ENCODE assay signal across 29 mouse cellular contexts in the genomic region with DNA sequence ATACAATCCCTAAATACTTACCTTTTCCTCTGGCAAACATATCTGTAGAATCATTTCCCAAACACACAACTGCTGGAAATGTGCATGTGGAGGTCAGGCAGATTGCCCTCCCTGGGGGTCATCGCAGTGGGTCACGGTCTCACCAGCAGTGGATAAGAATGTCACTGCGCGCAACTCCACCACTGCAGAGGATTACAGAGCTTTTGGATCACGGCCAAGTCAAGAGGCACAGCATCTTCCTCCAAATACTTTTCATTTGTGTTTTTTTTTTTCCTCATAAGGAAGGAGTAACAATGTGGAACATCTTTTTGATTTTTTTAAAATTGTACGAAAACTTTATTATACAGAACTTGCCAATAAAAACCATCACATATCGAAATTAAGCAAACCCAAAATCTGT.
"Had no signal": no experiment of that assay in that cellular context is flagged by ENCODE, and none has a peak within 500 bp of the region (broad histone marks: within the 10 kb centered on the region; RNA-seq: fewer than 3 reads in every experiment).

No protein-coding gene starts in this region.

- H3K4me2 ChIP-seq: limb, embryonic 12.5 days; limb, embryonic 13.5 days; limb, embryonic 15.5 days; liver, embryonic 11.5 days; liver, embryonic 12.5 days; liver, embryonic 13.5 days; liver, embryonic 15.5 days; lung, embryonic 15.5 days; midbrain, embryonic 11.5 days; midbrain, embryonic 12.5 days; midbrain, embryonic 13.5 days; neural tube, embryonic 12.5 days had no signal

- DNase-seq: left cerebral cortex, postnatal 4 days; liver; liver, embryonic 13.5 days; liver, postnatal 0 days; lung, adult 18-20 months; lung, postnatal 10 days; lung, postnatal 14 days; lung, postnatal 36 days; lung, postnatal 4 days had no signal

- H3K27me3 ChIP-seq: limb, embryonic 15.5 days; liver, embryonic 12.5 days; liver, embryonic 13.5 days; liver, embryonic 15.5 days; lung, embryonic 15.5 days; megakaryocyte, embryonic 14.5 days; midbrain, embryonic 12.5 days; midbrain, embryonic 13.5 days; neural tube, embryonic 12.5 days had no signal

- H3K9ac ChIP-seq: limb, embryonic 12.5 days; limb, embryonic 13.5 days; limb, embryonic 15.5 days; liver, embryonic 12.5 days; liver, embryonic 13.5 days; liver, embryonic 14.5 days; liver, embryonic 15.5 days; liver, postnatal 0 days; lung, embryonic 15.5 days; midbrain, embryonic 12.5 days; midbrain, embryonic 13.5 days; neural tube, embryonic 12.5 days had no signal

- H3K27ac ChIP-seq: left cerebral cortex, adult 2 months; limb, embryonic 10.5 days; limb, embryonic 12.5 days; limb, embryonic 13.5 days; limb, embryonic 15.5 days; liver, embryonic 12.5 days; liver, embryonic 13.5 days; liver, embryonic 14.5 days; liver, embryonic 15.5 days; lung, embryonic 15.5 days; macrophage; midbrain, embryonic 10.5 days; midbrain, embryonic 12.5 days; midbrain, embryonic 13.5 days; neural tube, embryonic 12.5 days had no signal

- H3K4me3 ChIP-seq: left cerebral cortex, adult 2 months; limb, embryonic 10.5 days; limb, embryonic 12.5 days; limb, embryonic 13.5 days; limb, embryonic 15.5 days; liver, embryonic 12.5 days; liver, embryonic 13.5 days; liver, embryonic 15.5 days; lung, embryonic 15.5 days; megakaryocyte, embryonic 14.5 days; midbrain, embryonic 10.5 days; midbrain, embryonic 12.5 days; midbrain, embryonic 13.5 days; myocyte; neural tube, embryonic 12.5 days had no signal

- H3K4me1 ChIP-seq: limb, embryonic 10.5 days; limb, embryonic 12.5 days; limb, embryonic 13.5 days; liver, embryonic 12.5 days; liver, embryonic 13.5 days; lung, embryonic 15.5 days; midbrain, embryonic 12.5 days; midbrain, embryonic 13.5 days had no signal

- H3K36me3 ChIP-seq: limb, embryonic 10.5 days; limb, embryonic 12.5 days; limb, embryonic 13.5 days; limb, embryonic 15.5 days; liver, embryonic 12.5 days; liver, embryonic 13.5 days; liver, embryonic 15.5 days; lung, embryonic 15.5 days; midbrain, embryonic 10.5 days; midbrain, embryonic 12.5 days; midbrain, embryonic 13.5 days; neural tube, embryonic 12.5 days had no signal

- ATAC-seq: liver, embryonic 12.5 days; liver, postnatal 0 days; lung, postnatal 0 days; midbrain, embryonic 13.5 days; midbrain, embryonic 16.5 days had no signal

- H3K9me3 ChIP-seq: limb, embryonic 10.5 days; limb, embryonic 12.5 days; limb, embryonic 13.5 days; limb, embryonic 15.5 days; liver, embryonic 12.5 days; liver, embryonic 13.5 days; liver, embryonic 15.5 days; lung, embryonic 15.5 days; megakaryocyte, embryonic 14.5 days; midbrain, embryonic 10.5 days; midbrain, embryonic 12.5 days; midbrain, embryonic 13.5 days; neural tube, embryonic 12.5 days had no signal
